Comparison of ENCODE assay signal across 33 mouse cellular contexts in genomic region chr14:9245266-9245665, GRCm38 (mm10).
DNase-seq lines count a peak whose midpoint lies in the region; ATAC-seq and TF ChIP-seq lines count a peak whose summit lies in the region.
"Had no signal": no experiment of that assay in that cellular context is flagged by ENCODE, and none has a peak within 500 bp of the region (broad histone marks: within the 10 kb centered on the region; RNA-seq: fewer than 3 reads in every experiment).

No protein-coding gene starts in this region.

- H3K9me3 ChIP-seq in embryonic facial prominence, embryonic 14.5 days (ENCODE audit: control insufficient read depth, low read length): no peaks in the 10 kb centered on the region
- no peaks in the 10 kb centered on the region for H3K9me3 ChIP-seq in embryonic facial prominence, embryonic 10.5 days
- H3K9me3 ChIP-seq: embryonic facial prominence, embryonic 15.5 days; forebrain, embryonic 12.5 days; heart, embryonic 10.5 days; heart, embryonic 15.5 days; intestine, embryonic 15.5 days; limb, embryonic 12.5 days; midbrain, embryonic 10.5 days; neural tube, embryonic 12.5 days had no signal

- WGBS in embryonic facial prominence, embryonic 14.5 days: 15% methylated on average over 1 of the region's 1 CpGs
- WGBS in embryonic facial prominence, embryonic 10.5 days: 59% methylated on average over 1 of the region's 1 CpGs

- H3K4me3 ChIP-seq in embryonic facial prominence, embryonic 14.5 days (ENCODE audit: low read depth, low read length): no peak overlapping the region
- no peak overlapping the region for H3K4me3 ChIP-seq in embryonic facial prominence, embryonic 10.5 days
- H3K4me3 ChIP-seq in C2C12 (ENCODE audit: insufficient read depth, poor library complexity, severe bottlenecking): no peak overlapping the region
- H3K4me3 ChIP-seq: embryonic facial prominence, embryonic 15.5 days; forebrain, embryonic 12.5 days; heart, embryonic 10.5 days; heart, embryonic 15.5 days; intestine, embryonic 15.5 days; limb, embryonic 12.5 days; midbrain, embryonic 10.5 days; neural tube, embryonic 12.5 days had no signal

- H3K27me3 ChIP-seq in embryonic facial prominence, embryonic 14.5 days (replicated peaks; ENCODE audit: control insufficient read depth, insufficient read depth, low read length): no peaks in the 10 kb centered on the region
- no peaks in the 10 kb centered on the region for H3K27me3 ChIP-seq in embryonic facial prominence, embryonic 10.5 days (replicated peaks; ENCODE audit: low read depth, poor library complexity, severe bottlenecking)
- H3K27me3 ChIP-seq in C2C12 (ENCODE audit: control insufficient read depth, insufficient read depth, insufficient read length): no peaks in the 10 kb centered on the region
- H3K27me3 ChIP-seq: embryonic facial prominence, embryonic 15.5 days; forebrain, embryonic 12.5 days; heart, embryonic 15.5 days; intestine, embryonic 15.5 days; limb, embryonic 12.5 days; neural tube, embryonic 12.5 days had no signal

- no peak overlapping the region for H3K9ac ChIP-seq in embryonic facial prominence, embryonic 14.5 days (ENCODE audit: low read depth, low read length)
- H3K9ac ChIP-seq: embryonic facial prominence, embryonic 15.5 days; forebrain, embryonic 12.5 days; forebrain, postnatal 0 days; heart, embryonic 15.5 days; intestine, embryonic 15.5 days; limb, embryonic 12.5 days; neural tube, embryonic 12.5 days had no signal

- no peak for TF ChIP-seq CTCF in C2C12 (IDR thresholded peaks at IDR 0.05; ENCODE audit: control insufficient read depth, insufficient read depth, insufficient read length)

- no peak overlapping the region for H3K4me2 ChIP-seq in embryonic facial prominence, embryonic 14.5 days (ENCODE audit: low read depth, low read length)
- H3K4me2 ChIP-seq: embryonic facial prominence, embryonic 15.5 days; forebrain, embryonic 12.5 days; heart, embryonic 15.5 days; intestine, embryonic 15.5 days; limb, embryonic 12.5 days; liver, embryonic 11.5 days; neural tube, embryonic 12.5 days had no signal

- no peaks in the 10 kb centered on the region for H3K79me2 ChIP-seq in C2C12 (ENCODE audit: control insufficient read depth, insufficient read depth)

- peak; percentile 62 for DNase-seq in embryonic facial prominence, embryonic 14.5 days (ENCODE audit: low spot score)
- no peak for DNase-seq in embryonic facial prominence, embryonic 10.5 days (ENCODE audit: low spot score)
- peak; percentile 4 for DNase-seq in layer of hippocampus, adult 9-11 months
- DNase-seq in layer of hippocampus, postnatal 36 days: no peak
- peak; percentile 63 for DNase-seq in brain, adult 2 months (ENCODE audit: low read depth, low spot score)
- no peak for DNase-seq in gastrocnemius, postnatal 25 days
- DNase-seq: adrenal gland, postnatal 10 days; cerebellum, adult 11 months; cerebellum, adult 9-11 months; embryo, embryonic 11 days; forebrain, postnatal 0 days; gastrocnemius, postnatal 10 days; kidney, adult 2 months; kidney, postnatal 36 days; right cerebral cortex, adult 18-20 months; spleen, adult 18-20 months; thymus, adult 18-20 months; thymus, postnatal 25 days had no signal

- no peaks in the 10 kb centered on the region for H3K79me3 ChIP-seq in C2C12 (ENCODE audit: low read depth)

- no peaks in the 10 kb centered on the region for H3K36me3 ChIP-seq in embryonic facial prominence, embryonic 14.5 days (ENCODE audit: control insufficient read depth, insufficient read depth, low read length)
- H3K36me3 ChIP-seq in embryonic facial prominence, embryonic 10.5 days (replicated peaks): no peaks in the 10 kb centered on the region
- no peaks in the 10 kb centered on the region for H3K36me3 ChIP-seq in C2C12 (ENCODE audit: control insufficient read depth, insufficient read depth)
- H3K36me3 ChIP-seq: embryonic facial prominence, embryonic 15.5 days; forebrain, embryonic 12.5 days; heart, embryonic 10.5 days; heart, embryonic 15.5 days; intestine, embryonic 15.5 days; limb, embryonic 12.5 days; midbrain, embryonic 10.5 days; neural tube, embryonic 12.5 days had no signal

- no peak for ATAC-seq in embryonic facial prominence, embryonic 14.5 days (ENCODE audit: low read depth)
- ATAC-seq in megakaryocyte-erythroid progenitor cell, adult 5-6 weeks (replicated peaks; ENCODE audit: low FRiP score, low TSS enrichment, poor library complexity, severe bottlenecking): no peak
- ATAC-seq: CD4-positive, CD25-positive, alpha-beta regulatory T cell, adult 4 months; forebrain, postnatal 0 days; hindbrain, postnatal 0 days; intestine, embryonic 15.5 days; midbrain, embryonic 16.5 days had no signal

- no peak overlapping the region for H3K27ac ChIP-seq in embryonic facial prominence, embryonic 14.5 days (replicated peaks; ENCODE audit: low read depth, low read length)
- H3K27ac ChIP-seq in embryonic facial prominence, embryonic 10.5 days (replicated peaks): no peak overlapping the region
- H3K27ac ChIP-seq: embryonic facial prominence, embryonic 15.5 days; forebrain, embryonic 12.5 days; heart, embryonic 10.5 days; heart, embryonic 15.5 days; hindbrain, postnatal 0 days; intestine, embryonic 15.5 days; limb, embryonic 12.5 days; midbrain, embryonic 10.5 days; neural tube, embryonic 12.5 days; stomach, postnatal 0 days had no signal

- H3ac ChIP-seq in C2C12 (ENCODE audit: control insufficient read depth, insufficient read length, low read depth): no peak overlapping the region

- no peaks in the 10 kb centered on the region for H3K4me1 ChIP-seq in embryonic facial prominence, embryonic 14.5 days (ENCODE audit: control insufficient read depth, insufficient read depth, low read length)
- H3K4me1 ChIP-seq in embryonic facial prominence, embryonic 10.5 days: no peaks in the 10 kb centered on the region
- H3K4me1 ChIP-seq: embryonic facial prominence, embryonic 15.5 days; forebrain, embryonic 12.5 days; heart, embryonic 10.5 days; heart, embryonic 15.5 days; intestine, embryonic 15.5 days; limb, embryonic 12.5 days; midbrain, embryonic 10.5 days; neural tube, embryonic 12.5 days had no signal

TF ChIP-seq in C2C12, 6 proteins besides CTCF, POLR2A, EP300 and RAD21:
- TF ChIP-seq CEBPB (IDR thresholded peaks at IDR 0.05; ENCODE audit: low read depth) (no peak), FOSL1 (IDR thresholded peaks at IDR 0.05; ENCODE audit: insufficient read depth, low read length, poor library complexity, severe bottlenecking) (peak; percentile 80), MAX (IDR thresholded peaks at IDR 0.05) (no peak), MYOD1 (IDR thresholded peaks at IDR 0.05; ENCODE audit: control insufficient read depth, insufficient read length, low read depth) (peak; percentile 81), MYOG (IDR thresholded peaks at IDR 0.05; ENCODE audit: control insufficient read depth, extremely low read depth, insufficient read length) (no peak), USF1 (IDR thresholded peaks at IDR 0.05; ENCODE audit: low read depth) (no peak)

Comparison
In these comparisons a context has a peak if more than half of its experiments do, and no peak if none do; other contexts are left out.
1. DNase-seq: peak in embryonic facial prominence, embryonic 14.5 days (single experiment), layer of hippocampus, adult 9-11 months (single experiment) and brain, adult 2 months (single experiment); none in embryonic facial prominence, embryonic 10.5 days (single experiment), layer of hippocampus, postnatal 36 days (0 of 2) and gastrocnemius, postnatal 25 days (single experiment).